Mouse (Mus musculus) ES-E14 (cell line): ENCODE results near the gene Gpbp1. TPM values are rescaled to one million over a fixed set of nuclear protein-coding genes. Genes with fewer than 3 reads are reported as not detected.

Experiments
- DNase-seq: peaks from one replicate; pipeline ENCODE4 v3.0.0-alpha.2; 2013; ENCODE audit warnings: low read depth, low spot score
- H3K27ac ChIP-seq: 2 replicates; pipeline ENCODE4 v1.5.1; 2012; ENCODE audit warnings: low read depth, mild to moderate bottlenecking, low read length, moderate library complexity, mixed read lengths; ENCODE audit not compliant: poor library complexity, insufficient read depth, severe bottlenecking
- H3K36me3 ChIP-seq: 2 replicates; pipeline ENCODE4 v1.6.1; 2012; ENCODE audit warnings: mild to moderate bottlenecking, low read length, moderate library complexity, mixed read lengths; ENCODE audit not compliant: control insufficient read depth, poor library complexity, insufficient read depth, severe bottlenecking
- H3K4me1 ChIP-seq, 2 experiments: fragments of 150-350 bp in 1 of 2; sonication (generic) in 1 of 2; 2 replicates each; pipeline ENCODE4 v1.6.1; 2012; ENCODE audit warnings: low read length in 2 of 2, mild to moderate bottlenecking in 1 of 2, mixed read lengths in 1 of 2; ENCODE audit not compliant: control insufficient read depth in 2 of 2, insufficient read depth in 2 of 2, poor library complexity in 1 of 2
- H3K4me3 ChIP-seq, 2 experiments: fragments of 150-350 bp in 1 of 2; sonication (generic) in 1 of 2; 2 replicates each; pipeline ENCODE4 v1.5.1; 2012; ENCODE audit warnings: low read length in 2 of 2, low read depth in 1 of 2, mild to moderate bottlenecking in 1 of 2, mixed read lengths in 1 of 2; ENCODE audit not compliant: insufficient read depth in 1 of 2, poor library complexity in 1 of 2, severe bottlenecking in 1 of 2
- H3K9ac ChIP-seq: 2 replicates; pipeline ENCODE4 v1.6.1; 2012; ENCODE audit warnings: low read depth, mild to moderate bottlenecking, low read length, mixed read lengths; ENCODE audit not compliant: poor library complexity, insufficient read depth, severe bottlenecking
- H3K9me3 ChIP-seq: fragments of 150-350 bp; sonication (generic); 2 replicates; pipeline ENCODE4 v1.6.1; 2012; ENCODE audit warnings: low read depth, mild to moderate bottlenecking, low read length; ENCODE audit not compliant: control insufficient read depth, insufficient read depth
- CHD2 ChIP-seq: IDR thresholded peaks from 2 replicates; pipeline ENCODE4 v1.6.1; 2014; ENCODE audit warnings: mild to moderate bottlenecking, low read depth, low read length, inconsistent platforms
- HCFC1 ChIP-seq: IDR thresholded peaks from 2 replicates; pipeline ENCODE4 v1.6.1; 2012; ENCODE audit warnings: low read length, inconsistent platforms, borderline replicate concordance; ENCODE audit not compliant: insufficient read depth
- MAFK ChIP-seq: IDR thresholded peaks from 2 replicates; pipeline ENCODE4 v1.6.1; 2014; ENCODE audit warnings: mild to moderate bottlenecking, low read depth, low read length, inconsistent platforms; ENCODE audit not compliant: insufficient read depth
- ZC3H11A ChIP-seq: IDR thresholded peaks from 2 replicates; pipeline ENCODE4 v1.6.1; 2012; ENCODE audit warnings: low read depth, mild to moderate bottlenecking, inconsistent platforms, low read length, borderline replicate concordance
- ZNF384 ChIP-seq: IDR thresholded peaks from 2 replicates; pipeline ENCODE4 v1.6.1; 2012; ENCODE audit warnings: low read depth, low read length, inconsistent platforms
- in situ Hi-C, 2 experiments: fragments of 600-800 bp; cut with MboI; formaldehyde crosslinking; loops; one replicate each; pipeline ENCODE4 v1.15.1; 2025; ENCODE audit warnings: low sequenced_read_pairs in 2 of 2, inconsistent platforms in 1 of 2; ENCODE audit not compliant: unreplicated experiment in 2 of 2
- total RNA-seq: library from RNA; depleted of rRNA; stranded (reverse); fragments of 300-350 nt; gene quantifications from 2 replicates; pipeline ENCODE4 v1.2.3, GENCODE M21; 2012

The Gpbp1 gene
- total RNA-seq, 1 experiment = 74.6 TPM

- no peak overlapping the region for H3K4me3 ChIP-seq
- DNase-seq = no peak
- no peak overlapping the region for H3K27ac ChIP-seq
- in situ Hi-C loops = no loop called here
- TF ChIP-seq CHD2 (no peak), MAFK (no peak), HCFC1 (no peak), ZC3H11A (no peak), ZNF384 (no peak)
- H3K4me1 ChIP-seq = no peaks in the 10 kb centered on the region; a peak in 1 of 4 replicates
- H3K9me3 ChIP-seq = no peaks in the 10 kb centered on the region
- H3K36me3 ChIP-seq = no peaks in the 10 kb centered on the region
- H3K9ac ChIP-seq = no peak overlapping the region
Observed at GRCm38 (mm10) chr13:111520456-111520855, 30.5 kb upstream of the Gpbp1 start.

DNA sequence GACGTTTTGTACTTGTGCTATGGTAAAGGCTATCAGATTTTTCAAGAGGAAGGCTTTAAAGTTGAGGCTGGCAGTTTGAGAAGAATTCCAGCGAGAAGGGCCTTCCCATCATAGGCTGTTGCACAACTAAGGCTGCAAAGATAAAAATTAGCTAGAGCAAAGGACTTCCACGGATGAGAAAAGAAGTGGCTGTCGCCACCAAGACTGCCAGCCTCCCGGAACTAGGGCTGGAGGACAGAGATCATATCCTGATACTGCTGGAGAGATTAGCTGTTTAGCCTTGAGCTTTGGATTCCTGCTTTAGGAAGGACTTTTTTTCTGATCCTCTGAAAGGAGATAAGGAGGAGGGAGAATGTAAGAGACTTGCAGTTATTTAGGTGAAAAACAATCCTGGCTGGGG is 28.4 kb upstream of the Gpbp1 start:
- in situ Hi-C loops = no loop called here
- H3K9ac ChIP-seq = no peak overlapping the region
- H3K27ac ChIP-seq = no peak overlapping the region
- no peak overlapping the region for H3K4me3 ChIP-seq
- no peaks in the 10 kb centered on the region for H3K36me3 ChIP-seq
- no peaks in the 10 kb centered on the region for H3K9me3 ChIP-seq
- DNase-seq = no peak
- no peaks in the 10 kb centered on the region; a peak in 1 of 4 replicates for H3K4me1 ChIP-seq
- no peak for TF ChIP-seq ZNF384
- TF ChIP-seq CHD2 = no peak
- no peak for TF ChIP-seq MAFK
- no peak for TF ChIP-seq HCFC1
- TF ChIP-seq ZC3H11A = no peak

DNA sequence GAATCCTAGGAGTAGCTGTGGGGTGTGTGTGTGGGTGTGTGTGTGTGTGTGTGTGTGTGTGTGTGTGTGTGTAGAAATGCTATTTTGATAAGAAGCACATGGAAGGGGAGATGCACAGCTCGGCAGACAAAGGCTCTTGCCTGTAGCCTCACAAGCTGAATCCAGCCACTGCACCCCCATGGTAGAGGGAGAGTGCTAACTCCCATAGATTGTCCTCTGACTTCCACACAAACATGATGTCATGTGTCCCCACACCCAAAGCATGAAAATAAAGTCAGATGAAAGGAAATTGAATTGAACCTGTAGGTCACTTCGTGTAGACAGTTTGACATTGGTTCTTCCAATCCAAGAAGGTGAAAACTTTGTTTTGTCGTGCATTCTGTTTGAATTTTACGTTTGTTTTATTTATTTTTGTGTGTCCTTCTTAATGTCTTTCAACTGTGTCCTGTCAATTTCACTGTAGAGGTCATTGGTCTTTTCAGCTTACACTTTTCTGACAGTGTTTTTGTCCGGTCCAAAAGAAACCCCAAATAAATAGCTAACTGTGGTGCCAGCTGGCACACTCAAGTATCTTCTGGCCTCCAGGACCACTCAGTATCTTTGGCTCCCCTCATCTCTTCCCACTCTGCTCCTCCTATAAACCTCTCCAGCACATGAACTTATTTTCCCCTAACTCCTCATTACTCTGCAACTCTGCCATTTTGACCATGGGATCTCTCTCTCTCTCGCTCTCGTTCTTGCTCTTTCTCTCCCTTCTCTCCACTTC is 26.7 kb upstream of the Gpbp1 start:
- DNase-seq = no peak
- no peak overlapping the region for H3K9ac ChIP-seq
- no peaks in the 10 kb centered on the region for H3K9me3 ChIP-seq
- H3K4me3 ChIP-seq = no peak overlapping the region
- in situ Hi-C loops = no loop called here
- H3K27ac ChIP-seq = no peak overlapping the region
- no peaks in the 10 kb centered on the region; a peak in 1 of 4 replicates for H3K4me1 ChIP-seq
- H3K36me3 ChIP-seq = no peaks in the 10 kb centered on the region
- TF ChIP-seq ZC3H11A (no peak), MAFK (no peak), CHD2 (no peak), ZNF384 (no peak), HCFC1 (no peak)

GRCm38 (mm10) chr13:111509385-111509784 is 19.5 kb upstream of the Gpbp1 start:
- Histone ChIP-seq H3K4me3 (no peak overlapping the region), H3K9ac (no peak overlapping the region), H3K36me3 (no peaks in the 10 kb centered on the region), H3K4me1 (no peaks in the 10 kb centered on the region), H3K27ac (no peak overlapping the region), H3K9me3 (no peaks in the 10 kb centered on the region)
- DNase-seq = no peak
- in situ Hi-C loops = no loop called here
- TF ChIP-seq HCFC1 (no peak), MAFK (no peak), ZNF384 (no peak), CHD2 (no peak), ZC3H11A (no peak)

DNA sequence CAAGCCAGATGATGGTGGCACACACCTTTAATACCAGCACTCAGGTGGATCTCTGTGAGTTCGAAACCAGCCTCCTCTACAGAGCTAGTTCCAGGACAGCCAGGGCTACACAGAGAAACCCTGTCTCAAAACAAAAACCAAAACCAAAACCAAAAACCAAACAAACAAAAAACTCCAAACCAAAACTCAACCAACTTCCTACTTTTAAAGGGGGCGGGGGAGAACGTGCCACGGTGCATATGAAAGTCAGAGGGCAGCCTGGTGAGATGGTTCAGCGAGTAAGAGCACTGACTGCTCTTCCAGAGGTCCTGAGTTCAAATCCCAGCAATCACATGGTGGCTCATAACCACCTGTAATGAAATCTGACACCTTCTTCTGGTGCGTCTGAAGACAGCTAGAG is 18.7 kb upstream of the Gpbp1 start:
- Histone ChIP-seq H3K9ac (no peak overlapping the region), H3K4me1 (no peaks in the 10 kb centered on the region), H3K27ac (no peak overlapping the region), H3K9me3 (no peaks in the 10 kb centered on the region), H3K36me3 (no peaks in the 10 kb centered on the region), H3K4me3 (no peak overlapping the region)
- TF ChIP-seq ZNF384 (no peak), ZC3H11A (no peak), CHD2 (no peak), HCFC1 (no peak), MAFK (no peak)
- in situ Hi-C loops = no loop called here
- DNase-seq = no peak
